Mouse (Mus musculus): ENCODE results near the gene Zfp93.

GRCm38 (mm10) chr7:24237040-24237791 lies 33.0 kb upstream of the Zfp93 start, which contains the start of gene Zfp109:
- no peak for TF ChIP-seq EP300 (IDR thresholded peaks at IDR 0.05; ENCODE audit: low read depth)
- no peak for TF ChIP-seq CTCF (IDR thresholded peaks at IDR 0.05; ENCODE audit: low read depth)

Data from heart, postnatal 0 days (tissue).